In genomic region chr7:67644291-67644690, GRCm38 (mm10) we compare ENCODE assay signal across 8 mouse cellular contexts. TPM values are rescaled to one million over a fixed set of nuclear protein-coding genes. Genes with fewer than 3 reads are reported as not detected.
DNase-seq lines count a peak whose midpoint lies in the region; ATAC-seq and TF ChIP-seq lines count a peak whose summit lies in the region.

No protein-coding gene starts in this region.

- peak overlapping the region; percentile 41 for H3K4me3 ChIP-seq in kidney, adult 2 months (ENCODE audit: insufficient read depth, low read depth, low read length)
- peak overlapping the region; percentile 87 for H3K4me3 ChIP-seq in bone marrow, adult 2 months (replicated peaks; ENCODE audit: control insufficient read depth, low read depth, low read length)
- H3K4me3 ChIP-seq in forebrain, embryonic 16.5 days (replicated peaks; ENCODE audit: low read length), result peak overlapping the region; percentile 96
- H3K4me3 ChIP-seq in midbrain, embryonic 11.5 days (ENCODE audit: low read depth, low read length), result peak overlapping the region; percentile 76

- H3K36me3 ChIP-seq in kidney, adult 2 months (ENCODE audit: control insufficient read depth, insufficient read depth, low read length), result no peaks in the 10 kb centered on the region; the same call in 1 of the 2 replicates
- peaks cover 7% of the 10 kb centered on the region; the same call in 1 of the 2 replicates for H3K36me3 ChIP-seq in forebrain, embryonic 16.5 days (ENCODE audit: control insufficient read depth, insufficient read depth)
- H3K36me3 ChIP-seq in midbrain, embryonic 11.5 days (ENCODE audit: control insufficient read depth, insufficient read depth, low read length), result no peaks in the 10 kb centered on the region; the same call in 1 of the 2 replicates

- H3K4me2 ChIP-seq in forebrain, embryonic 16.5 days (ENCODE audit: low read length), result peak overlapping the region; percentile 75
- peak overlapping the region; percentile 75 for H3K4me2 ChIP-seq in midbrain, embryonic 11.5 days

- no peak for TF ChIP-seq POLR2A in kidney, adult 2 months (IDR thresholded peaks at IDR 0.05; ENCODE audit: low read depth, low read length)
- no peak for TF ChIP-seq POLR2A in bone marrow, adult 2 months (IDR thresholded peaks at IDR 0.05; ENCODE audit: borderline replicate concordance, control insufficient read depth, low read depth, low read length)

- peaks cover 14% of the 10 kb centered on the region for H3K4me1 ChIP-seq in kidney, adult 2 months (ENCODE audit: control insufficient read depth, insufficient read depth, low read length)
- H3K4me1 ChIP-seq in bone marrow, adult 2 months (ENCODE audit: control insufficient read depth, insufficient read depth, low read length), result peaks cover 1% of the 10 kb centered on the region; the same call in 1 of the 2 replicates
- H3K4me1 ChIP-seq in forebrain, embryonic 16.5 days (replicated peaks; ENCODE audit: control insufficient read depth, insufficient read depth, low read length), result peaks cover 22% of the 10 kb centered on the region
- peaks cover 10% of the 10 kb centered on the region for H3K4me1 ChIP-seq in midbrain, embryonic 11.5 days (ENCODE audit: control insufficient read depth, insufficient read depth, low read length)

- WGBS in kidney, adult 2 months, result 20% methylated on average over 8 of the region's 8 CpGs
- WGBS in bone marrow, adult 2 months, result 34% methylated on average over 8 of the region's 8 CpGs
- WGBS in forebrain, embryonic 16.5 days, result 22% methylated on average over 8 of the region's 8 CpGs
- WGBS in midbrain, embryonic 11.5 days, result 45% methylated on average over 8 of the region's 8 CpGs

- peak overlapping the region; percentile 87 for H3K9ac ChIP-seq in forebrain, embryonic 16.5 days (replicated peaks; ENCODE audit: low read depth, low read length)
- H3K9ac ChIP-seq in midbrain, embryonic 11.5 days (ENCODE audit: low read length), result peak overlapping the region; percentile 69

- no peak for ATAC-seq in forebrain, embryonic 16.5 days
- no peak for ATAC-seq in midbrain, embryonic 11.5 days (ENCODE audit: low FRiP score)

- DNase-seq in kidney, adult 2 months, result no peak
- DNase-seq in kidney, postnatal 10 days, result no peak
- DNase-seq in midbrain, embryonic 11.5 days (ENCODE audit: low spot score, missing footprints), result peak; percentile 83
- no peak for DNase-seq in thymus, postnatal 14 days
- DNase-seq in thymus, postnatal 0 days (ENCODE audit: low spot score), result no peak
- DNase-seq in spleen, adult 18-20 months, result no peak

- no peaks in the 10 kb centered on the region for H3K27me3 ChIP-seq in kidney, adult 2 months (replicated peaks; ENCODE audit: control insufficient read depth, insufficient read depth, low read length)
- H3K27me3 ChIP-seq in forebrain, embryonic 16.5 days (replicated peaks; ENCODE audit: control insufficient read depth, insufficient read depth, low read length), result no peaks in the 10 kb centered on the region
- no peaks in the 10 kb centered on the region for H3K27me3 ChIP-seq in midbrain, embryonic 11.5 days (ENCODE audit: control insufficient read depth, insufficient read depth, low read length)

- H3K27ac ChIP-seq in kidney, adult 2 months (ENCODE audit: insufficient read depth, low read depth, low read length), result peak overlapping the region; percentile 47; the same call in 1 of the 2 replicates
- no peak overlapping the region for H3K27ac ChIP-seq in bone marrow, adult 2 months (ENCODE audit: control insufficient read depth, insufficient read depth, low read depth, low read length, poor library complexity)
- no peak overlapping the region for H3K27ac ChIP-seq in forebrain, embryonic 16.5 days (ENCODE audit: low read length)
- H3K27ac ChIP-seq in midbrain, embryonic 11.5 days (ENCODE audit: low read depth, low read length), result no peak overlapping the region

- no peaks in the 10 kb centered on the region for H3K9me3 ChIP-seq in forebrain, embryonic 16.5 days (ENCODE audit: control insufficient read depth, low read length)
- no peaks in the 10 kb centered on the region for H3K9me3 ChIP-seq in midbrain, embryonic 11.5 days (ENCODE audit: control insufficient read depth, low read length)

- no peak for TF ChIP-seq CTCF in kidney, adult 2 months (conservative IDR thresholded peaks at IDR 0.05; ENCODE audit: insufficient read depth, insufficient read length, low read depth, low read length)
- TF ChIP-seq CTCF in bone marrow, adult 2 months (IDR thresholded peaks at IDR 0.05; ENCODE audit: control insufficient read depth, insufficient read depth, low read length), result no peak

RNA-seq across cellular contexts. Expression of gene Lrrc28, which starts 0.8 kb away (rescaled TPM):
- polyA plus RNA-seq in kidney, adult 2 months (2012; rRNA removed), result 41.8 and 46.1 TPM in 2 replicates
- polyA plus RNA-seq in bone marrow, adult 2 months (2011; ENCODE audit: insufficient read depth, insufficient read length, low replicate concordance, missing spikeins), result 5.8 and 6.8 TPM in 2 replicates
- 31.9 and 34.3 TPM in 2 replicates for polyA plus RNA-seq in forebrain, embryonic 16.5 days (2015; fragmentation: Nextera tagmentation; extraction: Ambion mirVana)
- 22.1 and 23.6 TPM in 2 replicates for polyA plus RNA-seq in midbrain, embryonic 11.5 days (2014; fragmentation: Nextera tagmentation; extraction: Ambion mirVana)
- polyA plus RNA-seq in thymus, postnatal 0 days (2015; fragmentation: Nextera tagmentation; extraction: Ambion mirVana), result 23.9 and 24.3 TPM in 2 replicates

RNA-seq across cellular contexts. Expression of gene Ttc23, which starts 2.9 kb away (rescaled TPM):
- 8.4 and 8.8 TPM in 2 replicates for polyA plus RNA-seq in kidney, adult 2 months (2012; rRNA removed)
- 3.5 and 13.0 TPM in 2 replicates for polyA plus RNA-seq in bone marrow, adult 2 months (2011; ENCODE audit: insufficient read depth, insufficient read length, low replicate concordance, missing spikeins)
- 8.4 and 10.6 TPM in 2 replicates for polyA plus RNA-seq in forebrain, embryonic 16.5 days (2015; fragmentation: Nextera tagmentation; extraction: Ambion mirVana)
- 36.9 and 37.9 TPM in 2 replicates for polyA plus RNA-seq in midbrain, embryonic 11.5 days (2014; fragmentation: Nextera tagmentation; extraction: Ambion mirVana)
- polyA plus RNA-seq in thymus, postnatal 0 days (2015; fragmentation: Nextera tagmentation; extraction: Ambion mirVana), result 14.7 and 16.1 TPM in 2 replicates

Comparison
In these comparisons a context has a peak if more than half of its experiments do, and no peak if none do; other contexts are left out.
1. H3K4me3 ChIP-seq: peak in every context shown above with its lines; median percentile 96 in forebrain, embryonic 16.5 days; 87 in bone marrow, adult 2 months; 76 in midbrain, embryonic 11.5 days; 41 in kidney, adult 2 months.